Mouse (Mus musculus): ENCODE results near the gene Dtx3. TPM values are rescaled to one million over a fixed set of nuclear protein-coding genes. Genes with fewer than 3 reads are reported as not detected.

Gene Dtx3
- polyA plus RNA-seq, 2 experiments: 157 to 565 TPM

GRCm38 (mm10) chr10:127230693-127231092 lies 35.2 kb upstream of the Dtx3 start:
- Histone ChIP-seq H3K9me3 (ENCODE audit: control insufficient read depth, low read length) (no peaks in the 10 kb centered on the region), H3K4me3 (replicated peaks; ENCODE audit: low read length) (no peak overlapping the region), H3K36me3 (ENCODE audit: control insufficient read depth, insufficient read depth, low read length) (0 out of 2 replicates have a peak, but pooled peaks cover 5% of the 10 kb centered on the region), H3K9ac (ENCODE audit: low read depth, low read length, severe bottlenecking) (no peak overlapping the region), H3K4me1 (ENCODE audit: control insufficient read depth, insufficient read depth, low read length) (no peaks in the 10 kb centered on the region), H3K27ac (replicated peaks; ENCODE audit: low read depth, low read length) (no peak overlapping the region), H3K27me3 (ENCODE audit: control insufficient read depth, insufficient read depth, low read length) (no peaks in the 10 kb centered on the region; the same call in 1 of the 2 replicates), H3K4me2 (replicated peaks; ENCODE audit: low read depth, low read length, severe bottlenecking) (no peak overlapping the region)
- WGBS: 80% methylated on average over 12 of the region's 12 CpGs
- ATAC-seq (ENCODE audit: low FRiP score, low read depth): no peak
- no peak for TF ChIP-seq POLR2A (IDR thresholded peaks at IDR 0.05; ENCODE audit: borderline replicate concordance, extremely low read depth, insufficient read depth, insufficient read length)
- DNase-seq (ENCODE audit: low spot score): no peak

GRCm38 (mm10) chr10:127228897-127229296 lies 33.4 kb upstream of the Dtx3 start:
- Histone ChIP-seq H3K4me1 (ENCODE audit: control insufficient read depth, insufficient read depth, low read length) (no peaks in the 10 kb centered on the region), H3K27ac (replicated peaks; ENCODE audit: low read depth, low read length) (no peak overlapping the region), H3K4me2 (replicated peaks; ENCODE audit: low read depth, low read length, severe bottlenecking) (no peak overlapping the region), H3K9ac (ENCODE audit: low read depth, low read length, severe bottlenecking) (no peak overlapping the region), H3K4me3 (replicated peaks; ENCODE audit: low read length) (no peak overlapping the region), H3K27me3 (ENCODE audit: control insufficient read depth, insufficient read depth, low read length) (no peaks in the 10 kb centered on the region; the same call in 1 of the 2 replicates), H3K36me3 (ENCODE audit: control insufficient read depth, insufficient read depth, low read length) (0 out of 2 replicates have a peak, but pooled peaks cover 4% of the 10 kb centered on the region), H3K9me3 (ENCODE audit: control insufficient read depth, low read length) (no peaks in the 10 kb centered on the region)
- no peak for TF ChIP-seq POLR2A (IDR thresholded peaks at IDR 0.05; ENCODE audit: borderline replicate concordance, extremely low read depth, insufficient read depth, insufficient read length)
- WGBS: 21% methylated on average over 4 of the region's 4 CpGs
- ATAC-seq (ENCODE audit: low FRiP score, low read depth) (0 out of 2 replicates have a peak, but pooled peaks have one; percentile 51), DNase-seq (ENCODE audit: low spot score) (peak; percentile 72)

GRCm38 (mm10) chr10:127227163-127227562 lies 31.6 kb upstream of the Dtx3 start:
- H3K27me3 ChIP-seq (ENCODE audit: control insufficient read depth, insufficient read depth, low read length): no peaks in the 10 kb centered on the region; the same call in 1 of the 2 replicates
- H3K9me3 ChIP-seq (ENCODE audit: control insufficient read depth, low read length): no peaks in the 10 kb centered on the region
- H3K4me1 ChIP-seq (ENCODE audit: control insufficient read depth, insufficient read depth, low read length): no peaks in the 10 kb centered on the region
- H3K4me3 ChIP-seq (replicated peaks; ENCODE audit: low read length): no peak overlapping the region
- H3K4me2 ChIP-seq (replicated peaks; ENCODE audit: low read depth, low read length, severe bottlenecking): no peak overlapping the region
- no peak overlapping the region for H3K27ac ChIP-seq (replicated peaks; ENCODE audit: low read depth, low read length)
- ATAC-seq (ENCODE audit: low FRiP score, low read depth) (no peak), DNase-seq (ENCODE audit: low spot score) (no peak)
- 74% methylated on average over 8 of the region's 8 CpGs for WGBS
- no peak for TF ChIP-seq POLR2A (IDR thresholded peaks at IDR 0.05; ENCODE audit: borderline replicate concordance, extremely low read depth, insufficient read depth, insufficient read length)
- no peaks in the 10 kb centered on the region for H3K36me3 ChIP-seq (ENCODE audit: control insufficient read depth, insufficient read depth, low read length)
- H3K9ac ChIP-seq (ENCODE audit: low read depth, low read length, severe bottlenecking): no peak overlapping the region

- H3K4me2 ChIP-seq (replicated peaks; ENCODE audit: low read depth, low read length, severe bottlenecking): no peak overlapping the region
- DNase-seq (ENCODE audit: low spot score) (no peak), ATAC-seq (ENCODE audit: low FRiP score, low read depth) (no peak)
- no peak for TF ChIP-seq POLR2A (IDR thresholded peaks at IDR 0.05; ENCODE audit: borderline replicate concordance, extremely low read depth, insufficient read depth, insufficient read length)
- H3K27ac ChIP-seq (replicated peaks; ENCODE audit: low read depth, low read length): no peak overlapping the region
- H3K4me1 ChIP-seq (ENCODE audit: control insufficient read depth, insufficient read depth, low read length): no peaks in the 10 kb centered on the region
- WGBS: 67% methylated on average over 8 of the region's 8 CpGs
- H3K9me3 ChIP-seq (ENCODE audit: control insufficient read depth, low read length): no peaks in the 10 kb centered on the region
- no peak overlapping the region for H3K9ac ChIP-seq (ENCODE audit: low read depth, low read length, severe bottlenecking)
- no peaks in the 10 kb centered on the region for H3K36me3 ChIP-seq (ENCODE audit: control insufficient read depth, insufficient read depth, low read length)
- H3K27me3 ChIP-seq (ENCODE audit: control insufficient read depth, insufficient read depth, low read length): no peaks in the 10 kb centered on the region; the same call in 1 of the 2 replicates
- no peak overlapping the region for H3K4me3 ChIP-seq (replicated peaks; ENCODE audit: low read length)
Measured at GRCm38 (mm10) chr10:127226318-127226895, 30.9 kb upstream of the Dtx3 start.

- no peaks in the 10 kb centered on the region for H3K36me3 ChIP-seq (ENCODE audit: control insufficient read depth, insufficient read depth, low read length)
- ATAC-seq (ENCODE audit: low FRiP score, low read depth) (no peak), DNase-seq (ENCODE audit: low spot score) (no peak)
- no peak overlapping the region for H3K9ac ChIP-seq (ENCODE audit: low read depth, low read length, severe bottlenecking)
- no peak overlapping the region for H3K4me3 ChIP-seq (replicated peaks; ENCODE audit: low read length)
- no peak overlapping the region for H3K4me2 ChIP-seq (replicated peaks; ENCODE audit: low read depth, low read length, severe bottlenecking)
- no peaks in the 10 kb centered on the region for H3K4me1 ChIP-seq (ENCODE audit: control insufficient read depth, insufficient read depth, low read length)
- no peaks in the 10 kb centered on the region; the same call in 1 of the 2 replicates for H3K27me3 ChIP-seq (ENCODE audit: control insufficient read depth, insufficient read depth, low read length)
- 22% methylated on average over 10 of the region's 10 CpGs for WGBS
- H3K9me3 ChIP-seq (ENCODE audit: control insufficient read depth, low read length): no peaks in the 10 kb centered on the region
- no peak overlapping the region for H3K27ac ChIP-seq (replicated peaks; ENCODE audit: low read depth, low read length)
- no peak for TF ChIP-seq POLR2A (IDR thresholded peaks at IDR 0.05; ENCODE audit: borderline replicate concordance, extremely low read depth, insufficient read depth, insufficient read length)
Measured at GRCm38 (mm10) chr10:127225732-127226131, 30.2 kb upstream of the Dtx3 start.

All from limb, embryonic 14.5 days (tissue).